Mouse (Mus musculus) heart, embryonic 13.5 days (tissue): Measurements from ENCODE around the gene Ctsk. TPM values are rescaled to one million over a fixed set of nuclear protein-coding genes. Genes with fewer than 3 reads are reported as not detected.
A peak's percentile ranks its signal among the peaks of the same experiment; 100 is the strongest.

Experiments
- ATAC-seq: fragments of 200-750 bp; cut with Nextera tagmentation; 2 replicates; pipeline ENCODE4 v1.8.0; 2017; ENCODE audit warnings: moderate TSS enrichment; ENCODE audit not compliant: insufficient number of reproducible peaks, low FRiP score, low TSS enrichment; ENCODE audit errors: extremely low read depth
- H3K27ac ChIP-seq: fragments of 300-500 bp; sonication (generic); replicated peaks from 2 replicates; pipeline ENCODE4 v1.5.1; 2015; ENCODE audit warnings: moderate library complexity, mild to moderate bottlenecking, inconsistent platforms
- H3K27me3 ChIP-seq: fragments of 300-500 bp; sonication (generic); replicated peaks from 2 replicates; pipeline ENCODE4 v1.6.1; 2015; ENCODE audit warnings: mild to moderate bottlenecking, inconsistent platforms
- H3K36me3 ChIP-seq: fragments of 300-500 bp; sonication (generic); 2 replicates; pipeline ENCODE4 v1.6.1; 2015; ENCODE audit warnings: mild to moderate bottlenecking, inconsistent platforms
- H3K4me1 ChIP-seq: fragments of 300-500 bp; sonication (generic); 2 replicates; pipeline ENCODE4 v1.6.1; 2015; ENCODE audit warnings: inconsistent platforms
- H3K4me2 ChIP-seq: fragments of 300-500 bp; sonication (generic); 2 replicates; pipeline ENCODE4 v1.6.1; 2015; ENCODE audit warnings: inconsistent platforms, mild to moderate bottlenecking, moderate library complexity
- H3K4me3 ChIP-seq: fragments of 300-500 bp; sonication (generic); 2 replicates; pipeline ENCODE4 v1.5.1; 2015; ENCODE audit warnings: moderate library complexity, mild to moderate bottlenecking, inconsistent platforms
- H3K9ac ChIP-seq: fragments of 300-500 bp; sonication (generic); 2 replicates; pipeline ENCODE4 v1.6.1; 2015; ENCODE audit warnings: inconsistent platforms, mild to moderate bottlenecking, moderate library complexity
- H3K9me3 ChIP-seq: fragments of 300-500 bp; sonication (generic); 2 replicates; pipeline ENCODE4 v1.6.1; 2016; ENCODE audit warnings: inconsistent platforms
- WGBS: fragments of 180-500 bp; shearing (Covaris S2); methylation state at CpG from one replicate; pipeline ENCODE4 v1.1.7; 2015; ENCODE audit warnings: mixed read lengths; 5-methylcytosine and 5-hydroxymethylcytosine counted together
- polyA plus RNA-seq: library from polyadenylated mRNA; unstranded; fragments of >200 nt; fragmentation: Nextera tagmentation; extraction: Ambion mirVana; gene quantifications from 2 replicates; pipeline ENCODE4 v1.2.1, GENCODE M21; 2015

Ctsk gene
- polyA plus RNA-seq, result 15.5 and 17.0 TPM in 2 replicates

DNA sequence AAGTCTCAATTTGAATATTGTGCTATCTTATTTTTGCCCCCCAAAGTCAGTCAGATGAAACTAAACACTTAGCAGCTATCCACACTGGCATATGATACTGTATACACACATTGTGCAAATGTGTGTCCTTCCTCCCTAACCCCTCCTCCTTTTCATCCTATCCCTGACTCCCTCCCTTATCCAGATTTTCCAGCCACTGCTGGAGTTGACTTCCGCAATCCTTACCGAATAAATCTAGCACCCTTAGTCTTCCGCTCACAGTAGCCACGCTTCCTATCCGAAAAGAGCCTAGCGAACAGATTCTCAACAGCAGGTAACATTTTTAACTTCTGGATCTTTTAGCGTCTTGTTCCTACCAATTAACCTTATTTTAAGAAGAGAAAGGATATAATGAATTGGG, at the start of gene Ctsk:
Gene Ctsk (plus strand): TSS at position 233 of the 400 bp plus-strand sequence.
- Histone ChIP-seq H3K27ac (peak within 1 kb of the TSS; percentile 67), H3K9ac (peak within 1 kb of the TSS; percentile 63), H3K27me3 (no peaks in the 10 kb centered on the region), H3K4me1 (peaks cover 23% of the 10 kb centered on the region), H3K36me3 (peaks cover 42% of the 10 kb centered on the region), H3K4me3 (peak within 1 kb of the TSS; percentile 40), H3K4me2 (peak within 1 kb of the TSS; percentile 61), H3K9me3 (no peaks in the 10 kb centered on the region)
- 55% methylated on average over 7 of the region's 7 CpGs for WGBS
- no peak for ATAC-seq

DNA sequence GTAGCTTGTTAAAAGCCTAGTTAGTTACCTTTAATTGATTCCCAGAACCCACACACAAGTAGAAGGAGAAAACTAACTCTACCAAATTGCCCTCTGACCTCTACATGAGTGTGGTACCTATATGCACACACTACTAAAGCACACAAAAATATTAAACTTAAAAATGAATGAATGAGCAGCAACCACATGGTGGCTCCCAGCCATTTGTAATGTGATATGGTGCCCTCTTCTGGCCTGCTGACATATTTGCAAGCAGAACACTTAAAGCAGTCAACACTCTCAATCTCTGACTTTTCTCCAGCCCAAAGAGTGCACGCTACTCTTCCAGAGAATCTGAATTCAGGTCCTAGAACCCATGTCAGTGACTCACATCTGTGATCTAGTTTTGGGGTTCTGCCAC, 48.6 kb upstream of the Ctsk start:
- H3K9me3 ChIP-seq, result no peaks in the 10 kb centered on the region
- H3K27ac ChIP-seq, result no peak overlapping the region
- ATAC-seq, result no peak
- H3K4me3 ChIP-seq, result no peak overlapping the region
- no peaks in the 10 kb centered on the region for H3K27me3 ChIP-seq
- no peak overlapping the region for H3K9ac ChIP-seq
- H3K4me1 ChIP-seq, result peaks cover 11% of the 10 kb centered on the region
- 33% methylated on average over 1 of the region's 1 CpGs for WGBS
- no peak overlapping the region for H3K4me2 ChIP-seq
- peaks cover 56% of the 10 kb centered on the region for H3K36me3 ChIP-seq

DNA sequence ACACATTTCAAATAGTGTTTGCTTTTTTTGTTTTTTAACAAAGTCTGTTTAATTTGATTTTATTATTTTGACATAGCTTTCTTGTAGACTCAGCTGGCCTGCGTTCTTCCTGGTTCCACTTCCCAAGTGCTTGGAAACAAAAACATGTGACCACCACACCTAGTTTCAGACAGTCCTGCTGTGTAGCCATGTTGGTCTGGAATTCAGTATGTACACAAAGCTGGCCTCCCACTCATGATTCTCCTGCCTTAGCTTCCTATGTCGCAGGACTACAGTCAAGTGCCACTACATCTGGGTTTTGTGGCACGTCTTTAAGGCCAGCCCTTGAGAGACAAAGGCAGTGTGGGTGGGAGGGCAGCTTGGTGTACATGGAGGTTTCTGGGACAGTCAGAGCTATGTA, 48.1 kb upstream of the Ctsk start:
- Histone ChIP-seq H3K9me3 (no peaks in the 10 kb centered on the region), H3K4me1 (peaks cover 11% of the 10 kb centered on the region), H3K4me2 (no peak overlapping the region), H3K36me3 (peaks cover 57% of the 10 kb centered on the region), H3K27me3 (no peaks in the 10 kb centered on the region), H3K9ac (no peak overlapping the region), H3K27ac (no peak overlapping the region), H3K4me3 (no peak overlapping the region)
- ATAC-seq, result no peak
- 90% methylated on average over 3 of the region's 3 CpGs for WGBS

DNA sequence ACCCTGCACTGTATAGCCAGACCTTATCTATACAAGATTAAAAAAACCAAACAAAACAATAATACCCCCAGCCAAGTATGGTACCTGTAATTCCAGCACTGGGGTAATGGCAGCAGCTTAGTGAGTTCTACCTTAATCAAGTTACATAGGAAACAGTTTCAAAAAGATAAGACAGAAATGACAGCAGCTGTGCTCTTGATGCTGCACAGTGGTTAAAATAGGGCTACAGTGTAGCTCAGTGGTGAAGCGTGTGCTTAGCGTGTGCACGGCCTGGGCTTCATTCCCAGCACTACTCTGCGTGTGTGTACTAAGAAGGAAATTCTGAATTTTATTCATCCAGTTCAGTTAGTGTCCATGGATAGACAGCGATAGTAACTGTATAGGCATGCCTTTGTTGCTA, 42.7 kb upstream of the Ctsk start:
- Histone ChIP-seq H3K36me3 (peaks cover 59% of the 10 kb centered on the region), H3K9me3 (no peaks in the 10 kb centered on the region), H3K4me1 (peaks cover 15% of the 10 kb centered on the region), H3K4me2 (no peak overlapping the region), H3K27ac (no peak overlapping the region), H3K27me3 (no peaks in the 10 kb centered on the region), H3K4me3 (no peak overlapping the region), H3K9ac (no peak overlapping the region)
- 94% methylated on average over 5 of the region's 5 CpGs for WGBS
- ATAC-seq, result no peak

DNA sequence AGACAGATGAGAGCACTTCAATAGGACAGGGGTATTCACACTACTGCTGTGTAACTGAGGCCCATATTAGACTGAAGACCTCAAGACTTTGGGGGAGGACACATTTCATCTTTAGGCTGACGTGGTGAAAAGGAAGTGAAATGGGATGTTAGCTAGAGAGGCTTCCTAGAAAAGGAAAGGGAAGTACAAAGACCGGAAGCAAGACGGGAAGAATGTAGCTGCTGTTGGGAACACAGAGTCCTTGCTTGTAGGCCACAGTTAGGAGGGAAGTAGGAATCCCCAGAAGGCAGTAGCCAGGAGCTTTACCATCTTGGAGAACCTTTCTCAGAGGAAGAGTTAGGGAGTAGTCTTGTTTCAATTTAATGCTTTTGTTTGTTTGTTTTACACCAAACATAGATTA, 41.3 kb upstream of the Ctsk start:
- H3K4me3 ChIP-seq, result no peak overlapping the region
- H3K4me1 ChIP-seq, result peaks cover 8% of the 10 kb centered on the region
- peaks cover 64% of the 10 kb centered on the region for H3K36me3 ChIP-seq
- no peak overlapping the region for H3K9ac ChIP-seq
- H3K27me3 ChIP-seq, result no peaks in the 10 kb centered on the region
- 60% methylated on average over 3 of the region's 3 CpGs for WGBS
- no peak overlapping the region for H3K27ac ChIP-seq
- ATAC-seq, result no peak
- H3K4me2 ChIP-seq, result no peak overlapping the region
- no peaks in the 10 kb centered on the region for H3K9me3 ChIP-seq

DNA sequence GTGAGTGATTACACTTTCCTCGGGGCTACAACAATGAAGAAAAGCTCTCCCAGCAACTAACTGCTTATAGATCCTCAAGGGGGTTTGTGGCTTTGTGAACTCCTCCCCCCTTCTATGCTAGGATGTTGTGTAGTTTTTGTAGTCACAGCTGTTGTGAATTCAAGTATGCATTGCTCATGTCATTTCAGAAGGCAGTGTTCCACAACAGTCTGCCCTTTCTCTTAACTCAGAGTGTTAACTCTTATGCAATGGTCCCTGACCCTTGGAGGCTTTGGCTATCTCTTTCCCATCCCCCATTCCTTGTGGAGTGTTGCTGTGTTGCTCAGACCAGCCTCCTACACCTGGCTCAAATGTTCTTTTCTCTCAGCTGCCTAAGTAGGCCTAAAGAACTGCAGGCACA, 39.7 kb upstream of the Ctsk start:
- peaks cover 8% of the 10 kb centered on the region for H3K4me1 ChIP-seq
- ATAC-seq, result no peak
- no peak overlapping the region for H3K4me3 ChIP-seq
- no peak overlapping the region for H3K27ac ChIP-seq
- H3K9ac ChIP-seq, result no peak overlapping the region
- peaks cover 60% of the 10 kb centered on the region for H3K36me3 ChIP-seq
- no peaks in the 10 kb centered on the region for H3K27me3 ChIP-seq
- no peaks in the 10 kb centered on the region for H3K9me3 ChIP-seq
- no peak overlapping the region for H3K4me2 ChIP-seq
- WGBS, result 83% methylated on average over 1 of the region's 1 CpGs

DNA sequence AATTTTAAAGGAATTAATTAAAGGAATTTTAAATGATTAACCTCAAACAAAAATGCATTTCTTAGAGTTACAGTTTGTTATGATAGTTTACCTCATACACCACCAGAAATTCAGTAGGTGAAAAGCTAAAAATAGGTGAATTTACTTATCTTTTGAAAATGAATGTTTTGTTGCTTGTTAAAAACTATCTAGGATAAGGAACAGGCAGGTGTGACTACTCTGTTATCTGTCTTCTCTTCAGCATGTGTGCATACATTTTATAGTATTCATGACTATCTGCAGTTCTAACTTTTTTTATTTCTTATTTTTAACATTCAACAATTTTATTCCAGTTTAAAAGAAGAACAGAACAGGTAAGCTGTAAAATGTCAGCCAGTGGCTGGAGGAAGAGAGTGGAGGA, 35.2 kb upstream of the Ctsk start:
- H3K4me1 ChIP-seq, result no peaks in the 10 kb centered on the region
- no peak overlapping the region for H3K4me3 ChIP-seq
- no peaks in the 10 kb centered on the region for H3K27me3 ChIP-seq
- H3K27ac ChIP-seq, result no peak overlapping the region
- no peak overlapping the region for H3K4me2 ChIP-seq
- H3K9ac ChIP-seq, result no peak overlapping the region
- H3K36me3 ChIP-seq, result peaks cover 66% of the 10 kb centered on the region
- no peaks in the 10 kb centered on the region for H3K9me3 ChIP-seq
- ATAC-seq, result no peak

DNA sequence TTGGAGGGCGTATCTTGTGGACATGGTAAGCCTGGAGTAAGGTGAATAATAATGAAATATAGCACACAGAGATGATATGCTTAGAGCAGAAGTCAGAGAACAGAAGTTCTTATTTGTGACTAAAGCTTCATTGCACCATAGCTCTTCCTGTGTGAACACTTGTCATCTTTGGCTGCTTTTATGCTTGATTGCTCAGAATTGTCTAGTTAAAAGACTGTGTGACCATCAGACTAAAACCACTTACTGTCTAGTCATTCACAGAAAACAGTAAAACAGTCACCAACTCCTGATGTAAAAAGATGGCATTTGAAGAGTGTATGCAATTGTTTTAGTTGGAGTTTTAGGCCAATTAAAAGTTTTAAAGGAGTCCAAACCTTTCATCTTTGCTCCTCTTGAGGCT, 20.1 kb upstream of the Ctsk start:
- ATAC-seq, result no peak

DNA sequence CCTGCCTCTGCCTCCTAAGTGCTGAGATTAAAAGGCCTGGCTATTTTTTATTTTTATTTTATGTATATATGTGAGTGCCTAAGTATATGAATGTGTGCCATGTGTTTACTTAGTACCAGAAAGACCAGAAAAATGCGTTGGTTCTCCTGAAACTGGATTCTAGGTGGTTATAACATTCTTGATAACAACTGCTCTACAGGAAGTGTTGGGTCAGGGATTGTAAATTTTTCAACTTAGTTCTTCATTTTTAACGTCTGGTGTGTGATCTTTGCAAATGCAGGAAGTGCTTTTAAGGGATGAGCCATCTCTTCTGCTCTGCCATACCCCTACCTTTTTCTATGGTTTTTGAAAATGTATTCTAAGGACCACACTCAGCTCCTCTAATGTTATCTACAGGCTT, 12.6 kb upstream of the Ctsk start:
- WGBS, result 76% methylated on average over 2 of the region's 2 CpGs
- no peaks in the 10 kb centered on the region for H3K9me3 ChIP-seq
- ATAC-seq, result no peak

More for the DNA sequence above, 20.1 kb upstream of the Ctsk start:
- 93% methylated on average over 1 of the region's 1 CpGs for WGBS
- H3K36me3 ChIP-seq, result peaks cover 89% of the 10 kb centered on the region
- no peak overlapping the region for H3K9ac ChIP-seq
- H3K27ac ChIP-seq, result no peak overlapping the region
- no peak overlapping the region for H3K4me2 ChIP-seq
- H3K9me3 ChIP-seq, result no peaks in the 10 kb centered on the region
- no peaks in the 10 kb centered on the region for H3K27me3 ChIP-seq
- H3K4me3 ChIP-seq, result no peak overlapping the region
- no peaks in the 10 kb centered on the region for H3K4me1 ChIP-seq

DNA sequence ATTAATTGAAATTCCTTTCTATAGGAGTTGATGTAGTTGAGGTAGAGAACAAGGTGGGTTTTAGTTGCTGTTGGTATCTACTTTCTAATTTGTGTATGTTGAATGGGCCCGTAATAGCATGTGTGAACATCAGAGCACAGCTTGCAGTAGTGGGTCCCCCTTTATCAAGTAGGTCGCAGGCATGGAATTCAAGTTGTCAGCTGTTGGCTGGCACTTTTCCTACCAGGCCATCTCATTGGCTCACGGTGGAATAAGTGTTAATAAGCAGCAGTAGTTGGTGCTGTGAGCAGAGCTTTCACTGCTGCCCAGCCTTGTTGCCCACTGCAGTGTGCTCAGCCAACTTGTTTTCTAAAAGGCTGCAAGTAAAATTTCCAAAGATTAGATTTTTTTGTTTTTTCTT, 10.4 kb upstream of the Ctsk start:
- ATAC-seq, result no peak
- H3K9me3 ChIP-seq, result no peaks in the 10 kb centered on the region
- no peaks in the 10 kb centered on the region for H3K27me3 ChIP-seq
- H3K36me3 ChIP-seq, result peaks cover 92% of the 10 kb centered on the region
- H3K4me2 ChIP-seq, result no peak overlapping the region
- no peaks in the 10 kb centered on the region for H3K4me1 ChIP-seq
- WGBS, result 64% methylated on average over 3 of the region's 3 CpGs
- H3K9ac ChIP-seq, result no peak overlapping the region
- no peak overlapping the region for H3K27ac ChIP-seq
- H3K4me3 ChIP-seq, result no peak overlapping the region

More for the DNA sequence above, 12.6 kb upstream of the Ctsk start:
- Histone ChIP-seq H3K4me3 (no peak overlapping the region), H3K4me1 (no peaks in the 10 kb centered on the region), H3K27me3 (no peaks in the 10 kb centered on the region), H3K36me3 (peaks cover 88% of the 10 kb centered on the region), H3K4me2 (no peak overlapping the region), H3K27ac (no peak overlapping the region), H3K9ac (no peak overlapping the region)

DNA sequence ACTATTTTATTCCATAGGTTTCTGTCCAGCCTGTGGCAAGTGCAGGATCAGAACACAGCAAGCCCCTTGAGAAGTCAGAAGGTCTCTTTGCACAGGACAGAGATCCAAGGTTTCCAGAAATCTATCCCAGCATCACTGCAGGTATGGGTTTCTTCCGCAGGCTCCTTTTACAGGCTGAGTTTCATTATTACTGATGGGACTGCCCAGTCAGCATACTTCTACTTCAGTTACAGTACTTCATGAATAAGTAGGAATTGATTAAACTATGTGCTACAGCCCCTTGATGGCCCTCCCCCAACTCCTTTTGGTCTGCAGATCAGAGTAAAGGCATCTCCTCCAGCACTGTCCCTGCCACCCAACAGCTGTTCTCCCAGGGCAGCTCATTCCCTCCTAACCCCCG, 8.8 kb upstream of the Ctsk start:
- no peaks in the 10 kb centered on the region for H3K9me3 ChIP-seq

DNA sequence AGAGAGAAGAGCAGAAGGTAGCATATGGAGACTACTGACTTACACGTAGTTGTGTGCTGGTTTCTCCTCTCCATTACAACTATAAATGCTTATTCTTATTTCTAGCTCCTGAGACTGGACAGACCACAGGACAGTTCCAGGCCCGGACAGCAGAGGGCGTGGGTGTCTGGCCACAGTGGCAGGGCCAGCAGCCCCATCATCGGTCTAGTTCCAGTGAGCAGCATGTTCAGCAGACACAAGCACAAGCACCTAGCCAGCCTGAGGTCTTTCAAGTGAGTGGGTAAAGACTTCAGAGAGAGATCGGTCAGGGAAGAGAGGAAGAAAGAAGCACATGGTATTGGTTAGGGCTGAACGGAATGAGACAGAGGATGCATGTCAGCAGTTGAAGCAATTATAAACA, 4.7 kb upstream of the Ctsk start:
- H3K4me3 ChIP-seq, result no peak overlapping the region
- no peak for ATAC-seq
- H3K36me3 ChIP-seq, result peaks cover 78% of the 10 kb centered on the region
- no peak overlapping the region for H3K27ac ChIP-seq
- H3K9me3 ChIP-seq, result no peaks in the 10 kb centered on the region
- WGBS, result 55% methylated on average over 6 of the region's 6 CpGs
- H3K4me1 ChIP-seq, result peaks cover 13% of the 10 kb centered on the region
- H3K9ac ChIP-seq, result no peak overlapping the region
- no peak overlapping the region for H3K4me2 ChIP-seq
- no peaks in the 10 kb centered on the region for H3K27me3 ChIP-seq

More for the DNA sequence above, 8.8 kb upstream of the Ctsk start:
- H3K27ac ChIP-seq, result no peak overlapping the region
- no peak overlapping the region for H3K4me2 ChIP-seq
- H3K36me3 ChIP-seq, result peaks cover 96% of the 10 kb centered on the region
- no peak overlapping the region for H3K4me3 ChIP-seq
- no peak for ATAC-seq
- 88% methylated on average over 2 of the region's 2 CpGs for WGBS
- no peak overlapping the region for H3K9ac ChIP-seq
- H3K4me1 ChIP-seq, result no peaks in the 10 kb centered on the region
- H3K27me3 ChIP-seq, result no peaks in the 10 kb centered on the region
